Mouse (Mus musculus): ENCODE measurements around the gene AF067061. TPM values are rescaled to one million over a fixed set of nuclear protein-coding genes. Genes with fewer than 3 reads are reported as not detected.

The AF067061 gene
- not detected in 2 replicates for total RNA-seq (2023)

DNA sequence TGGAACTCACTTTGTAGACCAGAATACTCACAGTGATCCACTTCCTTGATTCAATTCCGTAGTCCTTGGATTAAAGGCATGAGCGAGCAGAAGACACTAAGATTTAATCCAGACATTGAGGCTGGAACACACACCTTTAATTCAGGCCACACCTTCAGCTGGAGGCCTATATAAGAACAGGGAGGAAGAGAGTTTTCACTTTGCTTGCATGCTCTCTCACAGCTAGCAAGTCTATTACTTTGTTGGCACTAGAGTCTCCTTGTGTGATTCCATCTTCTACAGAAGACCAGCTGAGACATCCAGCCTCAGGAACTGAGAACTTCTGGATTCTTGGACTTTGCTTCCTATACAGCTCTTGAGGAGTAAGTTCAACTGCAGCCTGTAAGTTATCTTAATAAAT, at the start of gene AF067061:
TSS of gene AF067061 (plus strand) at position 245 of the 400 bp plus-strand sequence.

DNA sequence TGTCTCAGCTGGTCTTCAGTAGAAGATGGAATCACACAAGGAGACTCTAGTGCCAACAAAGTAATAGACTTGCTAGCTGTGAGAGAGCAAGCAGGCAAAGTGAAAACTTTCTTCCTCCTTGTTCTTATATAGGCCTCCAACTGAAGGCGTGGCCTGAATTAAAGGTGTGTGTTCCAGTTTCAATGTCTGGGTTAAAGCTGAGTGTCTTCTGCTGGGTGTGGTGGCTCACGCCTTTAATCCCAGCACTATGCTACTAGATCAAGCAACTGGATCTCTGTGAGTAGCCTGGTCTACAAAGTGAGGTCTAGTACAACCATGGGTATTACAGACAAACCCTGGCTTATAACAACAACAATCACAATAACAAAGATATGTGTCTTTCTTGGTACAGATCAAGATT, 47.1 kb upstream of the AF067061 start, which contains the start of gene Gm21762:
TSS of gene Gm21762 (minus strand) at position 101 of the 400 bp plus-strand sequence.

DNA sequence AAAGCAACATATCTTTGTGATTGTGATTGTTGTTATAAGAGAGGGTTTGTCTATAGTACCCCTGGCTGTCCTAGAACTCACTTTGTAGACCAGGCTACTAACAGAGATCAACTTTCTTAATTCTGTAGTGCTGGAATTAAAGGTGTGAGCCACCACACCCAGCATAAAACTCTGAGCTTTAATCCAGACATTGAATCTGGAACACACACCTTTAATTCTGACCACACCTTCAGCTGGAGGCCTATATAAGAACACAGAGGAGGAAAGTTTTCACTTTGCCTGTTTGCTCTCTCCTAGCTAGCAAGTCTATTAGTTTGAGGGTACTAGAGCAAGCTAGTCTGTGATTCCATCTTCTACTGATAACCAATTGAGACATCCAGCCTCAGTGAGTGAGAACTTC, 24.1 kb upstream of the AF067061 start, which contains the start of gene Gm21731:
TSS of gene Gm21731 (plus strand) at position 301 of the 400 bp plus-strand sequence.

DNA sequence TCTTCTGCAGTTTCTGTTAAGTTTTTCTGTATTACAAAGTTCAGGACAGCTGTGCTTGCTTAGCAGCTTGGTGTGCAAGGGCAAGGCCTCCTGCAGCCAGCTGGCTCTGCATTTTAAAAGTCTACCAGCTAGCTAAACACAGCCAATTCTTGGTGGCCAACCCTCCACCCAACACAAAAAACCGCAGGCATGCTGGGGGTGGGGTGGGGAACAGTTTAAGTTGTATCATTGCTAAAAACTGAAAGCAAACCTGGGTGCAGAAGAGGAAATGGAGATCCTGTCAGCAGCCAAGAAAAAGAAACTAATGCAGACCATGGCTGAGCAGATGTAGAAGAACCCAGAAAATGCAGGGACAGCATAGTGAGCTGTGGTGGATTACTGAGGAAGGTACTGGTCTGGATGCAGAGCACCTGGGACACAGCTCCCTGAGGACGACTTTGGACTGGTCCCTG, 37.1 kb downstream of the AF067061 start, which contains the start of gene BC147527:
TSS of gene BC147527 (plus strand) at position 402 of the 452 bp plus-strand sequence.

Other genes with a start within 250 kb of the AF067061 start
- 5.9 and 9.5 TPM in 2 replicates for gene Gm36079, start 236.1 kb upstream of the AF067061 start, total RNA-seq (2023)
- gene Gm21188, start 210.9 kb upstream of the AF067061 start, total RNA-seq (2023) = 48.4 and 53.6 TPM in 2 replicates
- gene Gm20767, start 122.9 kb upstream of the AF067061 start, total RNA-seq (2023) = not detected in 2 replicates
- gene Gm21818, start 90.7 kb upstream of the AF067061 start, total RNA-seq (2023) = not detected in 2 replicates
- not detected in 2 replicates for gene Gm21762, start 47.2 kb upstream of the AF067061 start, total RNA-seq (2023)
- not detected in 2 replicates for gene Gm21731, start 24.0 kb upstream of the AF067061 start, total RNA-seq (2023)
- gene BC147527, start 37.3 kb downstream of the AF067061 start, total RNA-seq (2023) = 0.57 and 1.7 TPM in 2 replicates
- gene Tcstv3, start 53.8 kb downstream of the AF067061 start, total RNA-seq (2023) = not detected in 2 replicates